Mouse (Mus musculus) heart, embryonic 16.5 days (tissue): ENCODE data around the gene Fpgs. TPM values are rescaled to one million over a fixed set of nuclear protein-coding genes. Genes with fewer than 3 reads are reported as not detected.
A peak's percentile ranks its signal among the peaks of the same experiment; 100 is the strongest.

Experiments used
- ATAC-seq: fragments of 200-750 bp; cut with Nextera tagmentation; replicated peaks from 2 replicates; pipeline ENCODE4 v1.8.0; 2017; ENCODE audit warnings: moderate number of reproducible peaks; ENCODE audit not compliant: insufficient read depth, low FRiP score; ENCODE audit errors: extremely low read depth
- H3K27ac ChIP-seq: fragments of 300-500 bp; sonication (generic); 2 replicates; pipeline ENCODE4 v1.5.1; 2014; ENCODE audit warnings: mild to moderate bottlenecking, low read length, control low read depth, moderate library complexity
- H3K27me3 ChIP-seq: fragments of 300-500 bp; sonication (generic); 2 replicates; pipeline ENCODE4 v1.6.1; 2014; ENCODE audit warnings: low read length, mixed read lengths; ENCODE audit not compliant: control insufficient read depth, insufficient read depth
- H3K36me3 ChIP-seq: fragments of 300-500 bp; sonication (generic); 2 replicates; pipeline ENCODE4 v1.6.1; 2014; ENCODE audit not compliant: control insufficient read depth, insufficient read depth
- H3K4me1 ChIP-seq: fragments of 300-500 bp; sonication (generic); 2 replicates; pipeline ENCODE4 v1.6.1; 2014; ENCODE audit warnings: low read length, mixed read lengths; ENCODE audit not compliant: control insufficient read depth, insufficient read depth
- H3K4me2 ChIP-seq: fragments of 300-500 bp; sonication (generic); 2 replicates; pipeline ENCODE4 v1.6.1; 2014; ENCODE audit warnings: low read depth, mild to moderate bottlenecking, control low read depth, low read length
- H3K4me3 ChIP-seq: fragments of 300-500 bp; sonication (generic); 2 replicates; pipeline ENCODE4 v1.5.1; 2014; ENCODE audit warnings: mild to moderate bottlenecking, control low read depth, low read length
- H3K9ac ChIP-seq: fragments of 300-500 bp; sonication (generic); 2 replicates; pipeline ENCODE4 v1.6.1; 2014; ENCODE audit warnings: low read length, control low read depth
- H3K9me3 ChIP-seq: fragments of 300-500 bp; sonication (generic); replicated peaks from 2 replicates; pipeline ENCODE4 v1.6.1; 2016; ENCODE audit warnings: low read length; ENCODE audit not compliant: control insufficient read depth
- WGBS: fragments of 180-500 bp; shearing (Covaris S2); extraction: QIAGEN DNeasy Blood & Tissue Kit; methylation state at CpG from one replicate; pipeline ENCODE4 v1.1.7; 2014; 5-methylcytosine and 5-hydroxymethylcytosine counted together
- polyA plus RNA-seq: library from polyadenylated mRNA; unstranded; fragments of >200 nt; fragmentation: Nextera tagmentation; extraction: Ambion mirVana; gene quantifications from 2 replicates; pipeline ENCODE4 v1.2.1, GENCODE M21; 2015

Gene Fpgs
- polyA plus RNA-seq, 1 experiment from 2014 or later, result 16.9 TPM

DNA sequence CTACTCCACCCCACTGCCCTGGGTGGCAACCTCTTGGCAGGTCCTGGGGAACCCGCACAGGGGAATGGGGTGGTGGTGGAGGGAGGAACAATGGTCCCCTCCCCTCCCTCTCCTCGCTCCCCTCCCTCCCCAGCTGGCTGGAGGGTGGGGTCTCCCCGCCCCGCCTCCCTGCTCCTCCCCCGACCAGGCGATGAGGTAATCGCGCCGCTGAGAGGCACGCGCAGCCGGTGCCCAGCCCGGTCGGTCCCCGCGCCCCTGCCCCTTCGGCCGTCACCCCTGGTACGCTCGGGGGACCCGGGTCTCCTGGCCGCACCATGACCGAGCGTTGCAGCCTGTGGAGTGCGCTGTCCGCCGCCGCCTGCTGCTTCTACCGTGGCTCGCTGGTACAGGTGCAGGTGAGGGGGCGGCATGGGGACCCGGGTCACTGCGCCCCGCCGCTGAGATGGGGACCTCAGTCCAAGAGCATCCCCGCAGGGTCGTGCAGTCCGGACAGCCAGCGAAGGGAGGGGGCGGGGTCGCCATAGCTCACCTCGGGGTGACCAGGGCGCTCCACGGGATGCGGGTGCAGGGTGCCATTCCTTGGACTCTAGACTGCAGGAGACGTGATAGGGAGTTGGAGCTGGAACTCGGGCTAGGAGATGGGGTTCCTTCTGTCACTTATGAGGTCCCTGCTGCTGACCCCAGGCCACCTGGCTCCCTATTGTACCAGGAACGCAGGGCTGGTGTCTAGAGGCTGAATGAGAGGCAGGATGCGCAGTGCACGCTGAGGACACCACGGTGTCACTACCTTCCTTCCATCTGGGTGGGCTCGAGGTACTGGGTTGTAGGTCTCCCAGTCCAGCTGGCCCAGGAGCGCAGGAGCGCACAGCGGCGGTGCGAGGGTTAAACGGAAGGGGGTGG is 37.6 kb upstream of the Fpgs start:
- Histone ChIP-seq H3K27ac (no peak overlapping the region), H3K4me2 (peak overlapping the region; percentile 75), H3K4me1 (peaks cover 11% of the 10 kb centered on the region), H3K4me3 (peak overlapping the region; percentile 53), H3K27me3 (peaks cover 28% of the 10 kb centered on the region), H3K9ac (peak overlapping the region; percentile 65), H3K9me3 (no peaks in the 10 kb centered on the region), H3K36me3 (no peaks in the 10 kb centered on the region)
- ATAC-seq, result peak; percentile 56
- 11% methylated on average over 44 of the region's 58 CpGs for WGBS

DNA sequence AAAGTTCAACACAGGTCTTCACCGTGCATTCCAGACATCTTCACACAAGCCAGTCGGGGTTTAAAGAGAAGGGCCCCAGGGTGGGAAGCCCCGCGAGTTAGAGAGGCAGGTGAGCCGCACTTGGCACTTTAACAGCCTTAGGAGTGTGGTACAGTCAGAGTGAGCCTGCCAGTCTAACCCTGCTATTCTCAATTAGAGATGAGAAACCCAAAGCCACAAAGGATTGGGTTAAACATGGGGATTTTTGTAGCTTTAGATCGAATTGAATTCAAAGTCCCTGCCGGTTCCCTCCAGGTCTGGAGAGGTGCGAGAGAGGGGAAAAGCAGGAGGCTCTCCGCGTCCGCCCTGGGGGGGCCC is 36.9 kb upstream of the Fpgs start, which contains the start of gene 6330409D20Rik:
Gene 6330409D20Rik (minus strand): TSS at position 101 of the 357 bp plus-strand sequence.
- H3K4me3 ChIP-seq, result peak within 1 kb of the TSS; percentile 53
- H3K27ac ChIP-seq, result no peak within 1 kb of the TSS
- no peaks in the 10 kb centered on the region for H3K9me3 ChIP-seq
- peaks cover 28% of the 10 kb centered on the region for H3K27me3 ChIP-seq
- ATAC-seq, result no peak
- no peaks in the 10 kb centered on the region for H3K36me3 ChIP-seq
- H3K4me2 ChIP-seq, result peak within 1 kb of the TSS; percentile 75
- 19% methylated on average over 11 of the region's 11 CpGs for WGBS
- H3K9ac ChIP-seq, result peak within 1 kb of the TSS; percentile 65
- H3K4me1 ChIP-seq, result peaks cover 11% of the 10 kb centered on the region

DNA sequence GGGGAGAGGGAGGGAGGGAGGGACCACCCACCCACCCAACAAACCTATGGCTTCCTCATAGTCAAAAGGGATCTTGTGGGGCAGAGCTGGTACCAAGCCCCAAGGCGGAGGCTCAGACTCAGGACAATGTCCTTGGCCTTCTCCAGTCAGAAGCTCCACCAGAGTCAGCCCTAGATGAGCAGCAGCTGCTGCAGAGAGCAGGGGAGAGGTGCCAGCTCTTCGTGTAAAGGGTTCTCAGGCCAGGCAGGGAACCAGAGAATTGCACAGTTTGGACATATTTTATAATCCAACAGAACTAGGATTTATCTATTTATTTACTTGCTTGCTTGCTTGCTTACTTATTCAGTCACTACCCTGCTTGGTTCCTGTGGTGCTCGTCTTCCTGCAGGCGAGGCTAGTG is 35.4 kb upstream of the Fpgs start:
- 69% methylated on average over 4 of the region's 4 CpGs for WGBS
- Histone ChIP-seq H3K4me3 (no peak overlapping the region), H3K4me1 (peaks cover 11% of the 10 kb centered on the region), H3K36me3 (no peaks in the 10 kb centered on the region), H3K27ac (no peak overlapping the region), H3K9me3 (no peaks in the 10 kb centered on the region), H3K4me2 (no peak overlapping the region), H3K27me3 (peaks cover 28% of the 10 kb centered on the region), H3K9ac (no peak overlapping the region)
- ATAC-seq, result no peak

DNA sequence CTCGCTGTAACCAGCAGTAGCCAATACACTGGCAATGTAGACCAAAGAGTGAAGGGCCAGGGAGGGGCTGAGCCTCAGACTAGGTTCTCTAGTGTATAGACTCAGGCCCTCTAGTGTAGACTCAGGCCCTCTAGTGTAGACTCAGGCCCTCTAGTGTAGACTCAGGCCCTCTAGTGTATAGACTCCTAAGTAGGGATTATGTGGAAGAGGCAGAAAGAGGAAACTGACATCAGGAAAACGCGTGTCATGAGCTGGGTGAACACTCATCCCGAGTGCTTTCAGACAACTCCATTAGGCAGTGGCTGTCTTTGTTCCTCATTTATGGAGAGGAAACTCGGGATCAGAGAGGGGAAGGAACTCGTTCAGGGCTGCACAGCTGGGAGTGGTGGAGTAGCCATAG is 33.1 kb upstream of the Fpgs start:
- Histone ChIP-seq H3K27ac (0 out of 2 replicates have a peak overlapping the region, but pooled peaks have one; percentile 19), H3K27me3 (peaks cover 15% of the 10 kb centered on the region), H3K4me3 (no peak overlapping the region), H3K4me2 (no peak overlapping the region), H3K4me1 (peaks cover 22% of the 10 kb centered on the region), H3K9ac (no peak overlapping the region), H3K36me3 (no peaks in the 10 kb centered on the region), H3K9me3 (no peaks in the 10 kb centered on the region)
- ATAC-seq, result no peak
- WGBS, result 46% methylated on average over 6 of the region's 6 CpGs

DNA sequence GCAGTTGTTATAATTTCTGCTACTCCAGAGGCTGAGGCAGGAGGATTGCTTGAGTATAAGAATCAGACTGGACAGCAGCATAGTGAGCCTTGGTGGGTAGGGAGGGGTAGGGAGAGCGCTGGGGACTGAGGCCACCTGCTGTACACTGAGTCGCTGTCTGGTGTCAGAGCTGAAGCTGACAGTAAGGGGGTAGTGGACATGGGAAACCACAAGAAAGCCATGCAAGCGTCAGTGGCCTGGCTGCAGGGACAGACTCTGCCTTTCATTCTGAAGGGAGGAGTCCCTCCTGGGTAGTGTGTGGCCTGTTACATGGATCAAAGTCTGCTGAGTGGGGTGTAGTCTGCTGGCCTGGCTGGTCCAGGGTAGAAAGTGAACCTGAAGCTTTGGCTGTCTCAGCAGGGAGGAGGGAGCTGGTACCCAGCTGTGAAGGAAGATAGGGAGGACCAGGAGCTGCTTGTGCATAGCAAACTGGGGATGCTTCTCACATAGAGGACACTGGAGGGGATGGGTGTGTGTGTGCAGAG is 32.4 kb upstream of the Fpgs start:
- Histone ChIP-seq H3K4me1 (peaks cover 19% of the 10 kb centered on the region), H3K4me2 (no peak overlapping the region), H3K27me3 (peaks cover 8% of the 10 kb centered on the region), H3K9me3 (no peaks in the 10 kb centered on the region), H3K36me3 (no peaks in the 10 kb centered on the region), H3K4me3 (no peak overlapping the region), H3K27ac (0 out of 2 replicates have a peak overlapping the region, but pooled peaks have one; percentile 3), H3K9ac (no peak overlapping the region)
- ATAC-seq, result no peak
- WGBS, result 38% methylated on average over 3 of the region's 3 CpGs

DNA sequence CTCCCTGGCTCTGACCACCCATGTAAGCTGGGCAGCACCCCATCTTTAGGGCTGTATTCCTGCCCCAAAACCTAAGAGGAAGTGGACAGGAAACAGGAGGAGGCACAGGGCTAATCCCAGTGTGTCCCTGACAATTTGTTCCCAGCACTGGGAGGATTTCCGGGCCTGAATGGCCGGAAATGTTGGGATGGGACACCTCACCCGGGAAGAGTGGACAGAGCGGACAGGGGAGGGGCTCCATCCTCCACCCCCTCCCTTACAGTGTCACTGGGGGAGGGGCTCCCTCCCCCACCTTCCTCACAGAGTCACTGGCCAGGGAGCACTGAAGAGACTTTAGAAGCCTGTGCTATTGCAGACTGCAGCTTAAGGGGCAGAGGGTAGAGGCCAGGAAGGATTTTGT is 31.0 kb upstream of the Fpgs start:
- Histone ChIP-seq H3K4me3 (no peak overlapping the region), H3K9ac (no peak overlapping the region), H3K9me3 (no peaks in the 10 kb centered on the region), H3K4me2 (peak overlapping the region; percentile 27; the same call in 1 of the 2 replicates), H3K27ac (peak overlapping the region; percentile 84), H3K36me3 (no peaks in the 10 kb centered on the region), H3K4me1 (peaks cover 17% of the 10 kb centered on the region), H3K27me3 (no peaks in the 10 kb centered on the region)
- peak; percentile 64 for ATAC-seq
- WGBS, result 59% methylated on average over 4 of the region's 4 CpGs

DNA sequence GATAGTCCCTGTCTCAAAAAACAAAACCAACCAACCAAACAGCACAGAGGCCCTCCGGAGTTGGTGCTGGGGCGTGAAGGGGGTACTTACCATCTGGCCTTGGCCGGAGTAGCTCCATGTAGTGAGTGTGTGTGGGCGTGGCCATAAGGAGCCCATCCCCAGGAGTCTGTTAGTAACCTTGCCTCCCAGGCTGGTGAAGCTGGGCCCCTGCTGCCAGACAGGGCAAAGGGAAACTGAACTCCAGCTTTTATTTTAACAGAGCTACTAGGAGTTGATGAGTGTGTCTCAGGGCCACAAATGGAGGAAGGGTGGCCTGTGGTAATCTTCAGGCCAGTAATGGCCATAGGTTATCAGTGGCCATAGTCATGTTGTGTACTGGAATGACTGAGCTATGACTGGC is 30.5 kb upstream of the Fpgs start:
- peak; percentile 10; the same call in 1 of the 2 replicates for ATAC-seq
- Histone ChIP-seq H3K4me1 (peaks cover 17% of the 10 kb centered on the region), H3K9me3 (no peaks in the 10 kb centered on the region)

DNA sequence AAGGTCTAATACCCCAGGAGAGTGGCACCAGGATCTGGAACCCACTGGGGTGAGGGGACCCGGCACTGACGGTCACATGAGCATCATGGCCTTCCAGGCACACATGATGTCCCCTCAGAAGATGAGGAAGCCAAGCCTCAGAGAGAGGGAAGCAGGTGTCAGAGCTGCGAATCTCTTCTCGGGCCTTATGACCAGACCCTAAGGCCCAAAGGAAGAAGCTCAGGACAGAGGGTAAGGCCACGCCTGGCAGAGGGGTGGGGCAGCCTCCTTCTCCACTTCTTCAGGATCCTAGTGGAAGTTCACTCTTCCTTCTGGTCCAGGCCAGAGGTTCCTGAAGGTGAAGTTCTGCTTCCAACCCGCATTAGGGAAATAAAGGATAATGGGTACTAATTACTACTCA is 28.8 kb upstream of the Fpgs start:
- Histone ChIP-seq H3K36me3 (no peaks in the 10 kb centered on the region), H3K4me1 (peaks cover 17% of the 10 kb centered on the region), H3K4me3 (no peak overlapping the region), H3K9ac (no peak overlapping the region), H3K27ac (peak overlapping the region; percentile 86), H3K9me3 (no peaks in the 10 kb centered on the region), H3K27me3 (no peaks in the 10 kb centered on the region), H3K4me2 (peak overlapping the region; percentile 15; the same call in 1 of the 2 replicates)
- no peak for ATAC-seq
- 69% methylated on average over 6 of the region's 6 CpGs for WGBS

More for the DNA sequence above, 30.5 kb upstream of the Fpgs start:
- Histone ChIP-seq H3K4me3 (no peak overlapping the region), H3K4me2 (no peak overlapping the region), H3K27ac (peak overlapping the region; percentile 84), H3K27me3 (no peaks in the 10 kb centered on the region), H3K9ac (no peak overlapping the region), H3K36me3 (no peaks in the 10 kb centered on the region)
- WGBS, result 39% methylated on average over 4 of the region's 4 CpGs

DNA sequence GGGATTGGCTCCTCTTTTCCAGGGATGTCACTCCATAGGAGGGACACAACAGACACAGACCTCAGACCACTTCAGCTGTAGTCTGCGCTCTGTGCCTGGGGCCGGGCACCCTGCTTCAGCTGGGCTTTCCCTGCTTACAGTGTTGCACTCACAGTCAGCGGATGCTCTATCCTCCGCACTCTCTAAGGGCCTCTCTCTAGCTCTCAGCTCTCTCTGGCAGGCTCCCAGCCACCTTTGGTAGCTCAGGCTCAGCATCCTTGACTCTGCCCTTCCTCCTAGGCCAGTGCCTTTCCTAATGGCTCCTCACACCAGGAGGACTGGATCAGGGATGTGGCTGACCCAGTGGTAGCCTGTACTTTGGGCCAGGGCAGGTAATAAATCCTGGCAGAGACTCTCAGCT is 28.0 kb upstream of the Fpgs start:
- no peaks in the 10 kb centered on the region for H3K9me3 ChIP-seq
- H3K4me3 ChIP-seq, result no peak overlapping the region
- peaks cover 20% of the 10 kb centered on the region for H3K4me1 ChIP-seq
- no peaks in the 10 kb centered on the region for H3K36me3 ChIP-seq
- no peak for ATAC-seq
- H3K9ac ChIP-seq, result peak overlapping the region; percentile 12; the same call in 1 of the 2 replicates
- no peaks in the 10 kb centered on the region for H3K27me3 ChIP-seq
- H3K27ac ChIP-seq, result peak overlapping the region; percentile 86
- peak overlapping the region; percentile 15 for H3K4me2 ChIP-seq
- WGBS, result 55% methylated on average over 4 of the region's 4 CpGs
